Mouse (Mus musculus): ENCODE results near the gene Chrm5. TPM values are rescaled to one million over a fixed set of nuclear protein-coding genes. Genes with fewer than 3 reads are reported as not detected.
A peak's percentile ranks its signal among the peaks of the same experiment; 100 is the strongest.

The Chrm5 gene
- total RNA-seq (2014; rRNA removed), result not detected in 2 replicates
- polyA plus RNA-seq (2012; rRNA removed), result not detected in 2 replicates

GRCm38 (mm10) chr2:112480669-112481068, at the start of gene Chrm5:
Chrm5 (minus strand) TSS chr2:112480769.
- Histone ChIP-seq H3K27me3 (ENCODE audit: control insufficient read depth, insufficient read depth, low read length) (no peaks in the 10 kb centered on the region), H3K4me3 (ENCODE audit: insufficient read depth, low read depth, low read length) (no peak within 1 kb of the TSS), H3K79me2 (ENCODE audit: control insufficient read depth, insufficient read depth, low read length) (no peaks in the 10 kb centered on the region), H3K36me3 (ENCODE audit: control insufficient read depth, insufficient read depth, low read length) (no peaks in the 10 kb centered on the region), H3K27ac (replicated peaks; ENCODE audit: insufficient read depth, low read depth, low read length) (no peak within 1 kb of the TSS), H3K9ac (ENCODE audit: low read depth, low read length) (no peak within 1 kb of the TSS), H3K4me1 (ENCODE audit: control insufficient read depth, insufficient read depth, low read length) (peaks cover 3% of the 10 kb centered on the region; the same call in 1 of the 2 replicates)
- no peak for DNase-seq (ENCODE audit: extremely low read depth, low read depth, low spot score)
- 85% methylated on average over 5 of the region's 5 CpGs for WGBS
- TF ChIP-seq CTCF (IDR thresholded peaks at IDR 0.05; ENCODE audit: low read depth, low read length) (no peak), POLR2A (IDR thresholded peaks at IDR 0.05; ENCODE audit: extremely low read depth, insufficient read depth, low read length) (no peak)

GRCm38 (mm10) chr2:112526933-112527332, 46.4 kb upstream of the Chrm5 start:
- no peaks in the 10 kb centered on the region for H3K27me3 ChIP-seq (ENCODE audit: control insufficient read depth, insufficient read depth, low read length)
- no peaks in the 10 kb centered on the region; the same call in 1 of the 2 replicates for H3K79me2 ChIP-seq (ENCODE audit: control insufficient read depth, insufficient read depth, low read length)
- no peak overlapping the region for H3K4me3 ChIP-seq (ENCODE audit: insufficient read depth, low read depth, low read length)
- 92% methylated on average over 3 of the region's 3 CpGs for WGBS
- TF ChIP-seq POLR2A (IDR thresholded peaks at IDR 0.05; ENCODE audit: extremely low read depth, insufficient read depth, low read length), result no peak
- no peak for TF ChIP-seq CTCF (IDR thresholded peaks at IDR 0.05; ENCODE audit: low read depth, low read length)
- no peaks in the 10 kb centered on the region for H3K36me3 ChIP-seq (ENCODE audit: control insufficient read depth, insufficient read depth, low read length)
- DNase-seq (ENCODE audit: extremely low read depth, low read depth, low spot score), result no peak
- no peak overlapping the region for H3K27ac ChIP-seq (replicated peaks; ENCODE audit: insufficient read depth, low read depth, low read length)
- H3K4me1 ChIP-seq (ENCODE audit: control insufficient read depth, insufficient read depth, low read length), result no peaks in the 10 kb centered on the region
- no peak overlapping the region for H3K9ac ChIP-seq (ENCODE audit: low read depth, low read length)

- H3K4me3 ChIP-seq (ENCODE audit: insufficient read depth, low read depth, low read length), result no peak overlapping the region
- no peaks in the 10 kb centered on the region for H3K27me3 ChIP-seq (ENCODE audit: control insufficient read depth, insufficient read depth, low read length)
- TF ChIP-seq CTCF (IDR thresholded peaks at IDR 0.05; ENCODE audit: low read depth, low read length) (no peak), POLR2A (IDR thresholded peaks at IDR 0.05; ENCODE audit: extremely low read depth, insufficient read depth, low read length) (no peak)
- H3K36me3 ChIP-seq (ENCODE audit: control insufficient read depth, insufficient read depth, low read length), result peaks cover 4% of the 10 kb centered on the region; the same call in 1 of the 2 replicates
- no peaks in the 10 kb centered on the region; the same call in 1 of the 2 replicates for H3K4me1 ChIP-seq (ENCODE audit: control insufficient read depth, insufficient read depth, low read length)
- DNase-seq (ENCODE audit: extremely low read depth, low read depth, low spot score), result peak; percentile 52
- no peak overlapping the region for H3K27ac ChIP-seq (replicated peaks; ENCODE audit: insufficient read depth, low read depth, low read length)
- 90% methylated on average over 4 of the region's 4 CpGs for WGBS
- no peak overlapping the region for H3K9ac ChIP-seq (ENCODE audit: low read depth, low read length)
- H3K79me2 ChIP-seq (ENCODE audit: control insufficient read depth, insufficient read depth, low read length), result 0 out of 2 replicates have a peak, but pooled peaks cover 5% of the 10 kb centered on the region
Observed at GRCm38 (mm10) chr2:112520526-112521482, 40.2 kb upstream of the Chrm5 start.

- no peaks in the 10 kb centered on the region for H3K27me3 ChIP-seq (ENCODE audit: control insufficient read depth, insufficient read depth, low read length)
- H3K36me3 ChIP-seq (ENCODE audit: control insufficient read depth, insufficient read depth, low read length), result peaks cover 6% of the 10 kb centered on the region; the same call in 1 of the 2 replicates
- H3K4me3 ChIP-seq (ENCODE audit: insufficient read depth, low read depth, low read length), result no peak overlapping the region
- no peaks in the 10 kb centered on the region; the same call in 1 of the 2 replicates for H3K4me1 ChIP-seq (ENCODE audit: control insufficient read depth, insufficient read depth, low read length)
- DNase-seq (ENCODE audit: extremely low read depth, low read depth, low spot score), result no peak
- 0 out of 2 replicates have a peak, but pooled peaks cover 5% of the 10 kb centered on the region for H3K79me2 ChIP-seq (ENCODE audit: control insufficient read depth, insufficient read depth, low read length)
- TF ChIP-seq POLR2A (IDR thresholded peaks at IDR 0.05; ENCODE audit: extremely low read depth, insufficient read depth, low read length), result no peak
- no peak for TF ChIP-seq CTCF (IDR thresholded peaks at IDR 0.05; ENCODE audit: low read depth, low read length)
- H3K27ac ChIP-seq (replicated peaks; ENCODE audit: insufficient read depth, low read depth, low read length), result no peak overlapping the region
- no peak overlapping the region for H3K9ac ChIP-seq (ENCODE audit: low read depth, low read length)
Observed at GRCm38 (mm10) chr2:112518541-112518940, 38.0 kb upstream of the Chrm5 start.

- Histone ChIP-seq H3K27me3 (ENCODE audit: control insufficient read depth, insufficient read depth, low read length) (no peaks in the 10 kb centered on the region), H3K27ac (replicated peaks; ENCODE audit: insufficient read depth, low read depth, low read length) (no peak overlapping the region), H3K79me2 (ENCODE audit: control insufficient read depth, insufficient read depth, low read length) (0 out of 2 replicates have a peak, but pooled peaks cover 5% of the 10 kb centered on the region), H3K4me3 (ENCODE audit: insufficient read depth, low read depth, low read length) (no peak overlapping the region), H3K36me3 (ENCODE audit: control insufficient read depth, insufficient read depth, low read length) (peaks cover 6% of the 10 kb centered on the region; the same call in 1 of the 2 replicates), H3K4me1 (ENCODE audit: control insufficient read depth, insufficient read depth, low read length) (no peaks in the 10 kb centered on the region; the same call in 1 of the 2 replicates), H3K9ac (ENCODE audit: low read depth, low read length) (no peak overlapping the region)
- no peak for TF ChIP-seq POLR2A (IDR thresholded peaks at IDR 0.05; ENCODE audit: extremely low read depth, insufficient read depth, low read length)
- TF ChIP-seq CTCF (IDR thresholded peaks at IDR 0.05; ENCODE audit: low read depth, low read length), result no peak
- 80% methylated on average over 3 of the region's 3 CpGs for WGBS
- no peak for DNase-seq (ENCODE audit: extremely low read depth, low read depth, low spot score)
Observed at GRCm38 (mm10) chr2:112517218-112517617, 36.6 kb upstream of the Chrm5 start.
